Mouse (Mus musculus) liver, adult 2 months (tissue): ENCODE results near the gene Isl1. TPM values are rescaled to one million over a fixed set of nuclear protein-coding genes. Genes with fewer than 3 reads are reported as not detected.

Experiments used
- DNase-seq: peaks from one replicate; pipeline ENCODE4 v3.0.0-alpha.2; 2011; ENCODE audit warnings: low read depth, low spot score; ENCODE audit errors: extremely low read depth
- H3K27ac ChIP-seq: fragments of 200-500 bp; replicated peaks from 2 replicates; pipeline ENCODE4 v1.5.1; 2012; ENCODE audit warnings: low read depth, mild to moderate bottlenecking, control low read depth, inconsistent platforms, low read length; ENCODE audit not compliant: insufficient read depth
- H3K27me3 ChIP-seq: fragments of 200-500 bp; 2 replicates; pipeline ENCODE4 v1.6.1; 2012; ENCODE audit warnings: mild to moderate bottlenecking, moderate library complexity, low read length, inconsistent platforms; ENCODE audit not compliant: control insufficient read depth, insufficient read depth
- H3K36me3 ChIP-seq: fragments of 200-500 bp; 2 replicates; pipeline ENCODE4 v1.6.1; 2012; ENCODE audit warnings: low read length, inconsistent platforms; ENCODE audit not compliant: control insufficient read depth, insufficient read depth
- H3K4me1 ChIP-seq: fragments of 200-500 bp; 2 replicates; pipeline ENCODE4 v1.6.1; 2011; ENCODE audit warnings: low read length; ENCODE audit not compliant: control insufficient read depth, insufficient read depth
- H3K4me3 ChIP-seq: fragments of 200-500 bp; 2 replicates; pipeline ENCODE4 v1.5.1; 2011; ENCODE audit warnings: low read depth, mild to moderate bottlenecking, control low read depth, low read length, moderate library complexity; ENCODE audit not compliant: insufficient read depth
- H3K79me2 ChIP-seq: fragments of 200-500 bp; 2 replicates; pipeline ENCODE4 v1.6.1; 2012; ENCODE audit warnings: inconsistent platforms, mild to moderate bottlenecking, low read length, moderate library complexity; ENCODE audit not compliant: control insufficient read depth, insufficient read depth
- H3K9ac ChIP-seq: fragments of 200-500 bp; 2 replicates; pipeline ENCODE4 v1.6.1; 2012; ENCODE audit warnings: low read depth, mild to moderate bottlenecking, control low read depth, inconsistent platforms, low read length
- CTCF ChIP-seq: fragments of 200-500 bp; IDR thresholded peaks from 2 replicates; pipeline ENCODE4 v1.5.1; 2011; ENCODE audit warnings: low read depth, low read length, control low read depth
- POLR2A ChIP-seq: fragments of 200-500 bp; IDR thresholded peaks from 2 replicates; pipeline ENCODE4 v1.6.1; 2011; ENCODE audit warnings: low read length, control low read depth; ENCODE audit not compliant: insufficient read depth; ENCODE audit errors: extremely low read depth
- WGBS: fragments of 180-500 bp; shearing (Covaris S2); methylation state at CpG from one replicate; pipeline ENCODE4 v1.1.7; 2018; 5-methylcytosine and 5-hydroxymethylcytosine counted together
- polyA plus RNA-seq: library from polyadenylated mRNA; depleted of rRNA; stranded (reverse); fragments of >200 nt; gene quantifications from 2 replicates; pipeline ENCODE4 v1.2.3, GENCODE M21; 2012
- total RNA-seq: library from RNA; depleted of rRNA; stranded (reverse); fragments of >200 nt; gene quantifications from 2 replicates; pipeline ENCODE4 v1.2.3, GENCODE M21; 2014

Isl1 gene
- total and polyA plus RNA-seq, 2 experiments: not detected

DNA sequence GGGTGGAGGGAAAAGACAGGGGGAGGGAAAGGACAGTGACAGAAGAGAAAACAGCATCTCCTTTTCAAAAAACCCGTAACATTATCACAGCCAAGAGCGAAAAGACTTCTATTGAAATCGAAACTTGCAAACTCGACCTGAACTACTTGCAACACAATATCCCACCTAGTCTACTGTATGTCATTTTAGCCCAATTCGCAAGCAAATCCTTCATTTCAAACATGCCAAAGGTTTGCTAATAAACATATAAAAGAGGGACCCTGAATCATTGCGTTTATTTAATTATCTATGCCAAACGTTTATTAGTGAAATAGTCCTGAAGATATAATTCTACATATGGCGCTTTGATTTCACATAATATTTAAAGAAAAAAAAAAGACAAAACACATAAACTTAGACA, 11.5 kb downstream of the Isl1 start:
- 11% methylated on average over 8 of the region's 8 CpGs for WGBS
- Histone ChIP-seq H3K79me2 (no peaks in the 10 kb centered on the region), H3K9ac (no peak overlapping the region), H3K4me3 (no peak overlapping the region), H3K27me3 (peaks cover 17% of the 10 kb centered on the region; the same call in 1 of the 2 replicates), H3K27ac (no peak overlapping the region), H3K4me1 (no peaks in the 10 kb centered on the region; the same call in 1 of the 2 replicates), H3K36me3 (no peaks in the 10 kb centered on the region)
- no peak for TF ChIP-seq POLR2A
- TF ChIP-seq CTCF: no peak
- DNase-seq: no peak

DNA sequence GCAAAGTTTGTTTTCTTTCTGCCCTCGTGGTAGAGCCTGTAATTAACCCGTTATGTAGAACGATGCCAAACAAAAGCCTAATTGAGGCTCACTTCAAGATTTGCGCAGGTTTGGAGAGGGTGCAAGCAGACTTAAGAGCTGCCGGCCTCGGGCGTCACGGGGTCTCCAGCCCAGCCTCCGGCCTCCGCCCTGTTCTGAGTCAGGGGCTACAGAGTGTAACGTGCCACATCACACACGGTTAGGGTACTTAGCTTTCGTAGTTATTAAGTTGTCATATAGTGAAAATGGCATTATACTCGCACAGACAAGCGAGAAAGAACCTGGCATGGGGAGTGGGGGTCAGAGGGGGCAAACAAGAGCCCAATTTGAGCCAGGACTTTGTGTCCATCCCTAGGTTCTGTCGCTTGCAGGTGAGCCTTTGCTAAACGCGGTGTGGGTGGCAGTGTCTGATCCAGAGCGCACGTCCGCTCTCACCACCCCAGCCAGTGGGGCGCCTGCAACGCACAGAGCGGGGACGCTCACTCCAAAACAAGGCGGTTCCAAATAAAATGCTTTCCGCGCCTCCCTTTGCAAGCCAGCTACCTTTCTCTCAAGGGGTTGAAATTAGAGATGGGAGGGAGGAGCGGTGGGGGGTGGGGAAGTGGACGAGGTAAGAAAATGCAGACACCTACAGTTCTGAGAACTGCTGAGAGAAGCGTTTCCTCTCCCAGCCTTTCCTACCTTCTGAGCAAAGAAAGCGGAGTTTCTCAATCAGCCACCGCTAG, 12.3 kb downstream of the Isl1 start:
- DNase-seq: no peak
- no peak overlapping the region for H3K27ac ChIP-seq
- no peak for TF ChIP-seq CTCF
- no peak for TF ChIP-seq POLR2A
- no peaks in the 10 kb centered on the region for H3K36me3 ChIP-seq
- no peak overlapping the region for H3K4me3 ChIP-seq
- WGBS: 3% methylated on average over 33 of the region's 33 CpGs
- no peaks in the 10 kb centered on the region for H3K79me2 ChIP-seq
- peaks cover 12% of the 10 kb centered on the region; the same call in 1 of the 2 replicates for H3K27me3 ChIP-seq
- no peak overlapping the region for H3K9ac ChIP-seq
- H3K4me1 ChIP-seq: no peaks in the 10 kb centered on the region; the same call in 1 of the 2 replicates

- Histone ChIP-seq H3K4me1 (no peaks in the 10 kb centered on the region; the same call in 1 of the 2 replicates), H3K27me3 (peaks cover 10% of the 10 kb centered on the region; the same call in 1 of the 2 replicates), H3K4me3 (no peak overlapping the region), H3K27ac (no peak overlapping the region), H3K36me3 (no peaks in the 10 kb centered on the region), H3K9ac (no peak overlapping the region), H3K79me2 (no peaks in the 10 kb centered on the region)
- DNase-seq: no peak
- WGBS: 16% methylated on average over 4 of the region's 4 CpGs
- no peak for TF ChIP-seq CTCF
- TF ChIP-seq POLR2A: no peak
Measured at GRCm38 (mm10) chr13:116295401-116295800, 14.1 kb downstream of the Isl1 start.

- H3K27me3 ChIP-seq: peaks cover 10% of the 10 kb centered on the region; the same call in 1 of the 2 replicates
- WGBS: 10% methylated on average over 6 of the region's 6 CpGs
Measured at GRCm38 (mm10) chr13:116294734-116295133, 14.8 kb downstream of the Isl1 start.

GRCm38 (mm10) chr13:116294151-116294461, 15.4 kb downstream of the Isl1 start:
- Histone ChIP-seq H3K4me3 (no peak overlapping the region), H3K27me3 (peaks cover 8% of the 10 kb centered on the region; the same call in 1 of the 2 replicates), H3K36me3 (no peaks in the 10 kb centered on the region), H3K79me2 (no peaks in the 10 kb centered on the region), H3K4me1 (no peaks in the 10 kb centered on the region; the same call in 1 of the 2 replicates), H3K9ac (no peak overlapping the region), H3K27ac (no peak overlapping the region)
- no peak for DNase-seq
- TF ChIP-seq CTCF (no peak), POLR2A (no peak)
- WGBS: 1% methylated on average over 11 of the region's 11 CpGs

More at GRCm38 (mm10) chr13:116294734-116295133, 14.8 kb downstream of the Isl1 start:
- Histone ChIP-seq H3K36me3 (no peaks in the 10 kb centered on the region), H3K4me3 (no peak overlapping the region), H3K79me2 (no peaks in the 10 kb centered on the region), H3K27ac (no peak overlapping the region), H3K4me1 (no peaks in the 10 kb centered on the region; the same call in 1 of the 2 replicates), H3K9ac (no peak overlapping the region)
- DNase-seq: no peak
- TF ChIP-seq POLR2A (no peak), CTCF (no peak)
